Comparison of ENCODE assay signal across 8 mouse cellular contexts in genomic region chr4:154960021-154960689, GRCm38 (mm10). TPM values are rescaled to one million over a fixed set of nuclear protein-coding genes. Genes with fewer than 3 reads are reported as not detected.
DNase-seq lines count a peak whose midpoint lies in the region; ATAC-seq lines count a peak whose summit lies in the region.

No protein-coding gene starts in this region.

- 0 out of 2 replicates have a peak, but pooled peaks cover 3% of the 10 kb centered on the region for H3K9me3 ChIP-seq in megakaryocyte, embryonic 14.5 days
- no peaks in the 10 kb centered on the region for H3K9me3 ChIP-seq in intestine, embryonic 16.5 days (ENCODE audit: control insufficient read depth, low read length)
- no peaks in the 10 kb centered on the region for H3K9me3 ChIP-seq in neural tube, embryonic 15.5 days (replicated peaks)

- DNase-seq in CD4-positive, CD25-positive, alpha-beta regulatory T cell, adult 2 months (ENCODE audit: low read depth, low spot score) = peak; percentile 38
- no peak for DNase-seq in kidney, postnatal 14 days

- peaks cover 48% of the 10 kb centered on the region for H3K4me1 ChIP-seq in megakaryocyte, embryonic 14.5 days
- peaks cover 38% of the 10 kb centered on the region for H3K4me1 ChIP-seq in intestine, embryonic 16.5 days (ENCODE audit: control insufficient read depth, insufficient read depth, low read length)
- H3K4me1 ChIP-seq in neural tube, embryonic 15.5 days = peaks cover 73% of the 10 kb centered on the region

- no peak for ATAC-seq in CD4-positive, CD25-positive, alpha-beta regulatory T cell, adult 4 months
- ATAC-seq in megakaryocyte, adult 5-6 weeks (ENCODE audit: poor library complexity, severe bottlenecking) = no peak
- no peak for ATAC-seq in intestine, embryonic 16.5 days
- ATAC-seq in neural tube, embryonic 15.5 days (ENCODE audit: low FRiP score) = no peak; the same call in 1 of the 2 replicates
- ATAC-seq in megakaryocyte-erythroid progenitor cell, adult 5-6 weeks (replicated peaks; ENCODE audit: low FRiP score, low TSS enrichment, poor library complexity, severe bottlenecking) = no peak

- H3K4me2 ChIP-seq in intestine, embryonic 16.5 days (ENCODE audit: low read depth, low read length) = peak overlapping the region; percentile 86
- H3K4me2 ChIP-seq in neural tube, embryonic 15.5 days = peak overlapping the region; percentile 89

- H3K4me3 ChIP-seq in megakaryocyte, embryonic 14.5 days (replicated peaks) = peak overlapping the region; percentile 90
- H3K4me3 ChIP-seq in intestine, embryonic 16.5 days (ENCODE audit: low read length) = peak overlapping the region; percentile 50
- peak overlapping the region; percentile 86 for H3K4me3 ChIP-seq in neural tube, embryonic 15.5 days (replicated peaks)

- H3K27me3 ChIP-seq in megakaryocyte, embryonic 14.5 days (replicated peaks) = peaks cover 81% of the 10 kb centered on the region
- peaks cover 69% of the 10 kb centered on the region for H3K27me3 ChIP-seq in intestine, embryonic 16.5 days (replicated peaks; ENCODE audit: control insufficient read depth, insufficient read depth, low read length)
- H3K27me3 ChIP-seq in neural tube, embryonic 15.5 days (replicated peaks) = peaks cover 16% of the 10 kb centered on the region

- 27% methylated on average over 20 of the region's 20 CpGs for WGBS in intestine, embryonic 16.5 days
- WGBS in neural tube, embryonic 15.5 days = 7% methylated on average over 20 of the region's 20 CpGs

- H3K36me3 ChIP-seq in megakaryocyte, embryonic 14.5 days (replicated peaks; ENCODE audit: low read length) = no peaks in the 10 kb centered on the region
- H3K36me3 ChIP-seq in intestine, embryonic 16.5 days (ENCODE audit: control insufficient read depth, insufficient read depth, low read length) = no peaks in the 10 kb centered on the region
- H3K36me3 ChIP-seq in neural tube, embryonic 15.5 days = no peaks in the 10 kb centered on the region

- no peak overlapping the region for H3K27ac ChIP-seq in intestine, embryonic 16.5 days (ENCODE audit: low read length)
- peak overlapping the region; percentile 91 for H3K27ac ChIP-seq in neural tube, embryonic 15.5 days (replicated peaks)

- H3K9ac ChIP-seq in intestine, embryonic 16.5 days (ENCODE audit: low read depth, low read length) = peak overlapping the region; percentile 50
- peak overlapping the region; percentile 80 for H3K9ac ChIP-seq in neural tube, embryonic 15.5 days (replicated peaks)

RNA-seq across cellular contexts. Expression of gene Hes5, which starts 0.6 kb away (rescaled TPM):
- polyA plus RNA-seq in CD4-positive, CD25-positive, alpha-beta regulatory T cell, adult 4 months (2017; shearing (Covaris generic)) = under 1 TPM in 1 of 2 experiments, not detected in 1; 0.59 TPM
- polyA plus RNA-seq in megakaryocyte, embryonic 14.5 days (2012; ENCODE audit: insufficient read depth, low replicate concordance) = 0.23 TPM in 1 of 2 replicates, not detected in the other
- total RNA-seq in megakaryocyte, adult 5-6 weeks (2015) = 0.25 and 0.27 TPM in 2 replicates
- not detected in 2 replicates for total RNA-seq in megakaryocyte, adult 5-6 weeks (2017)
- polyA plus RNA-seq in intestine, embryonic 16.5 days (2015; fragmentation: Nextera tagmentation; extraction: Ambion mirVana) = 1.3 and 1.4 TPM in 2 replicates
- 80.3 and 113 TPM in 2 replicates for polyA plus RNA-seq in neural tube, embryonic 15.5 days (2015; fragmentation: Nextera tagmentation; extraction: Ambion mirVana)
- not detected in 2 replicates for total RNA-seq in megakaryocyte-erythroid progenitor cell, adult 5-6 weeks (2014; fragmentation: Nextera tagmentation)
- not detected in 2 replicates for total RNA-seq in megakaryocyte-erythroid progenitor cell, adult 5-6 weeks (2017)

RNA-seq across cellular contexts. Expression of gene Pank4, which starts 3.8 kb away (rescaled TPM):
- 10 to 100 TPM; 40.8 to 61.1 TPM for polyA plus RNA-seq in CD4-positive, CD25-positive, alpha-beta regulatory T cell, adult 4 months (2017; shearing (Covaris generic))
- polyA plus RNA-seq in megakaryocyte, embryonic 14.5 days (2012; ENCODE audit: insufficient read depth, low replicate concordance) = 5.4 and 13.1 TPM in 2 replicates
- 28.8 and 36.1 TPM in 2 replicates for total RNA-seq in megakaryocyte, adult 5-6 weeks (2015)
- total RNA-seq in megakaryocyte, adult 5-6 weeks (2017) = 19.1 and 27.0 TPM in 2 replicates
- polyA plus RNA-seq in intestine, embryonic 16.5 days (2015; fragmentation: Nextera tagmentation; extraction: Ambion mirVana) = 32.4 and 34.2 TPM in 2 replicates
- polyA plus RNA-seq in neural tube, embryonic 15.5 days (2015; fragmentation: Nextera tagmentation; extraction: Ambion mirVana) = 37.4 and 40.6 TPM in 2 replicates
- total RNA-seq in megakaryocyte-erythroid progenitor cell, adult 5-6 weeks (2014; fragmentation: Nextera tagmentation) = 71.5 and 97.3 TPM in 2 replicates
- total RNA-seq in megakaryocyte-erythroid progenitor cell, adult 5-6 weeks (2017) = 34.6 and 35.9 TPM in 2 replicates

RNA-seq across cellular contexts. Expression of gene Tnfrsf14, which starts 31.8 kb away (rescaled TPM):
- polyA plus RNA-seq in CD4-positive, CD25-positive, alpha-beta regulatory T cell, adult 4 months (2017; shearing (Covaris generic)) = 10 to 100 TPM; 12.0 to 22.3 TPM
- polyA plus RNA-seq in megakaryocyte, embryonic 14.5 days (2012; ENCODE audit: insufficient read depth, low replicate concordance) = 5.4 TPM in 1 of 2 replicates, not detected in the other
- total RNA-seq in megakaryocyte, adult 5-6 weeks (2015) = 87.1 and 142 TPM in 2 replicates
- total RNA-seq in megakaryocyte, adult 5-6 weeks (2017) = 67.2 and 77.3 TPM in 2 replicates
- 2.3 and 3.5 TPM in 2 replicates for polyA plus RNA-seq in intestine, embryonic 16.5 days (2015; fragmentation: Nextera tagmentation; extraction: Ambion mirVana)
- polyA plus RNA-seq in neural tube, embryonic 15.5 days (2015; fragmentation: Nextera tagmentation; extraction: Ambion mirVana) = 0.37 and 1.4 TPM in 2 replicates
- total RNA-seq in megakaryocyte-erythroid progenitor cell, adult 5-6 weeks (2014; fragmentation: Nextera tagmentation) = 133 and 270 TPM in 2 replicates
- 78.8 and 149 TPM in 2 replicates for total RNA-seq in megakaryocyte-erythroid progenitor cell, adult 5-6 weeks (2017)

Comparison
In these comparisons a context has a peak if more than half of its experiments do, and no peak if none do; other contexts are left out.
1. RNA of gene Hes5, which starts 0.6 kb away (polyA plus RNA-seq): 80.3 to 113 TPM in neural tube, embryonic 15.5 days; 1.3 to 1.4 TPM in intestine, embryonic 16.5 days, 0.59 TPM in CD4-positive, CD25-positive, alpha-beta regulatory T cell, adult 4 months and 0.23 TPM in megakaryocyte, embryonic 14.5 days; every median in the first group is over 10 times any median in the second.
2. Peak in every context shown above with its lines, with median percentiles within 50 percentile points of each other: H3K4me3 ChIP-seq.